8 mouse cellular contexts compared by ENCODE assay signal in the genomic region with DNA sequence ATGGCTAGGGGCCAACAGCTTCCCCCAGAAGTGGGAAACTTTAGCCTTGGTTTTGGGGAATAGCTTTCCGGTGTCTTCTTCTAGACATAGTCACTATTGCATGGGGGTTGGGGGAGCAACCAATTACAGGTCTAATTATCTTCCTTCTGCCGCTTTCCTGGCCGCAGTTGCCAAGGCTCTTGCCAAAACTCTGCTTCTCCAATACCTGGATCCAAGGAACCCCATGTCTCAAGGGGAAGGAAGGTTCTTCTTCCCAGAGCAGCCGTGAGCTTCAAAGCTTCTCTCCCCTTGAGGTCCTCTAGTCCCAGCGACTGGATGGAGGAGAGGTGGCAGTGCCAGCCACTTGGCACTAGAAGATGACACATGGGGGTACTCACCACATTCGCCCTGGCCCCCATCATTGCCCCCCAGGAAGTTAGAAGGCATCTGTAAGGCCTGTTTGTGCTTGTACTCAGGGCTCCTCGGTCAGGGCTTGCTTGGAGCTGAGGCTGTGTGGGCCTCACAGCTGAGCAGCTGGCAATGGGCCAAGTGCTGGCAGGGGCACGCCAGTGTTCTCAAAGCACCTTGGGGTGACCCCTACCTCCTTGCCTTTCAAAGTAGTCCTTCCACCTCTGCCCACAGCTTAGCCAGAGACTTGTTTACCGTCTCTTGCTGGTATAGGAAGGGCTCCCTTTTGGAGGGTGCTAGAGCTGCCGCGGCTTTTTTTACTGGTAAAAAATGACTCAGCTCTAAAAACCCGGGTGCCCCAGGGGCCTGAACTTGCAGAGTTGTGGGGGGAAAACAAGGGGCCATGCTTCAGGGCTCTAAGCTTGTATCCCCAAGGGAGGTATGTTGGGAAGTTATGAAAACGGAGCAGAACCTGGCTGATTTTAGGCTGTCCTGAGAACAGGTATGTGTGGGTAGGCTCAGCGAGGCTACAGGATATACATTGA. TPM values are rescaled to one million over a fixed set of nuclear protein-coding genes. Genes with fewer than 3 reads are reported as not detected.
DNase-seq lines count a peak whose midpoint lies in the region; ATAC-seq lines count a peak whose summit lies in the region.

No protein-coding gene starts in this region.

- ATAC-seq in lung, embryonic 16.5 days (ENCODE audit: low read depth), result peak; percentile 30
- peak; percentile 58 for ATAC-seq in forebrain, embryonic 15.5 days (replicated peaks)
- ATAC-seq in limb, embryonic 12.5 days (ENCODE audit: insufficient number of reproducible peaks, insufficient read depth, low FRiP score, low TSS enrichment, low read depth), result no peak

- no peaks in the 10 kb centered on the region; the same call in 1 of the 2 replicates for H3K27me3 ChIP-seq in lung, embryonic 16.5 days (ENCODE audit: control insufficient read depth, insufficient read depth, low read depth, low read length)
- H3K27me3 ChIP-seq in forebrain, embryonic 15.5 days, result no peaks in the 10 kb centered on the region
- H3K27me3 ChIP-seq in limb, embryonic 12.5 days, result 0 out of 2 replicates have a peak, but pooled peaks cover 9% of the 10 kb centered on the region

- DNase-seq in adrenal gland, postnatal 14 days, result peak; percentile 59
- DNase-seq in adrenal gland, adult 8-10 months, result no peak
- no peak for DNase-seq in lung, postnatal 14 days
- DNase-seq in embryo, embryonic 9.5 days (ENCODE audit: extremely low spot score), result no peak
- no peak for DNase-seq in left cerebral cortex, postnatal 14 days (ENCODE audit: low spot score in 2 of 2)

- no peak overlapping the region for H3K4me3 ChIP-seq in lung, embryonic 16.5 days (ENCODE audit: low read length)
- H3K4me3 ChIP-seq in forebrain, embryonic 15.5 days, result no peak overlapping the region
- no peak overlapping the region for H3K4me3 ChIP-seq in limb, embryonic 12.5 days (replicated peaks)

- no peaks in the 10 kb centered on the region for H3K36me3 ChIP-seq in lung, embryonic 16.5 days (ENCODE audit: control insufficient read depth, insufficient read depth, low read length)
- no peaks in the 10 kb centered on the region for H3K36me3 ChIP-seq in forebrain, embryonic 15.5 days
- no peaks in the 10 kb centered on the region for H3K36me3 ChIP-seq in limb, embryonic 12.5 days

- no peaks in the 10 kb centered on the region for H3K9me3 ChIP-seq in lung, embryonic 16.5 days (ENCODE audit: control insufficient read depth, low read length)
- H3K9me3 ChIP-seq in forebrain, embryonic 15.5 days, result no peaks in the 10 kb centered on the region
- H3K9me3 ChIP-seq in limb, embryonic 12.5 days, result no peaks in the 10 kb centered on the region

- 57% methylated on average over 14 of the region's 14 CpGs for WGBS in lung, embryonic 16.5 days
- 66% methylated on average over 14 of the region's 14 CpGs for WGBS in forebrain, embryonic 15.5 days
- WGBS in limb, embryonic 12.5 days, result 77% methylated on average over 14 of the region's 14 CpGs

- H3K4me1 ChIP-seq in lung, embryonic 16.5 days (replicated peaks; ENCODE audit: control insufficient read depth, insufficient read depth, low read length), result peaks cover 16% of the 10 kb centered on the region; the same call in 1 of the 2 replicates
- peaks cover 24% of the 10 kb centered on the region for H3K4me1 ChIP-seq in forebrain, embryonic 15.5 days
- peaks cover 40% of the 10 kb centered on the region for H3K4me1 ChIP-seq in limb, embryonic 12.5 days (replicated peaks)

- no peak overlapping the region for H3K4me2 ChIP-seq in lung, embryonic 16.5 days (ENCODE audit: low read depth, low read length)
- H3K4me2 ChIP-seq in forebrain, embryonic 15.5 days (replicated peaks), result no peak overlapping the region
- H3K4me2 ChIP-seq in limb, embryonic 12.5 days, result 0 out of 2 replicates have a peak overlapping the region, but pooled peaks have one; percentile 0

- H3K9ac ChIP-seq in lung, embryonic 16.5 days (ENCODE audit: low read length), result no peak overlapping the region
- no peak overlapping the region for H3K9ac ChIP-seq in forebrain, embryonic 15.5 days (replicated peaks)
- no peak overlapping the region for H3K9ac ChIP-seq in limb, embryonic 12.5 days (replicated peaks)

- intact Hi-C loops in left cerebral cortex, postnatal 14 days (cut with DNase I), result loop anchor here (5.0 kb wide), 1 partner anchor 89 kb away; no protein-coding TSS in a partner anchor

- no peak overlapping the region for H3K27ac ChIP-seq in lung, embryonic 16.5 days (ENCODE audit: low read length)
- no peak overlapping the region for H3K27ac ChIP-seq in forebrain, embryonic 15.5 days (replicated peaks)
- H3K27ac ChIP-seq in limb, embryonic 12.5 days, result no peak overlapping the region

RNA-seq across cellular contexts. Expression of a gene that starts 12.9 kb away (rescaled TPM):
- total RNA-seq in adrenal gland, postnatal 14 days (2021), result 48.0 and 56.0 TPM in 2 replicates
- total RNA-seq in adrenal gland, adult 8-10 months (2022), result 10 to 100 TPM; 53.2 to 85.2 (median 69.2) TPM
- polyA plus RNA-seq in lung, embryonic 16.5 days (2015; fragmentation: Nextera tagmentation; extraction: Ambion mirVana), result 133 and 141 TPM in 2 replicates
- polyA plus RNA-seq in forebrain, embryonic 15.5 days (2015; fragmentation: Nextera tagmentation; extraction: Ambion mirVana), result 127 and 133 TPM in 2 replicates
- 176 and 183 TPM in 2 replicates for polyA plus RNA-seq in limb, embryonic 12.5 days (2016; fragmentation: Nextera tagmentation; extraction: Ambion mirVana)
- total RNA-seq in left cerebral cortex, postnatal 14 days (2021), result 10 to 100 TPM; 55.2 to 57.1 TPM

RNA-seq across cellular contexts. Expression of a gene that starts 52.6 kb away (rescaled TPM):
- total RNA-seq in adrenal gland, postnatal 14 days (2021), result not detected in 2 replicates
- total RNA-seq in adrenal gland, adult 8-10 months (2022), result not detected
- polyA plus RNA-seq in lung, embryonic 16.5 days (2015; fragmentation: Nextera tagmentation; extraction: Ambion mirVana), result not detected in 2 replicates
- polyA plus RNA-seq in forebrain, embryonic 15.5 days (2015; fragmentation: Nextera tagmentation; extraction: Ambion mirVana), result not detected in 2 replicates
- not detected in 2 replicates for polyA plus RNA-seq in limb, embryonic 12.5 days (2016; fragmentation: Nextera tagmentation; extraction: Ambion mirVana)
- not detected for total RNA-seq in left cerebral cortex, postnatal 14 days (2021)
